Mouse (Mus musculus) cerebellum, adult 2 months (tissue): ENCODE data around the gene Smox.

ENCODE experiments used
- CTCF ChIP-seq: fragments of 200-500 bp; IDR thresholded peaks from 2 replicates; pipeline ENCODE4 v1.5.1; 2011; ENCODE audit warnings: low read depth, mild to moderate bottlenecking, control low read depth, low read length, moderate library complexity, borderline replicate concordance; ENCODE audit not compliant: insufficient read depth
- POLR2A ChIP-seq: fragments of 200-500 bp; IDR thresholded peaks from 2 replicates; pipeline ENCODE4 v1.6.1; 2011; ENCODE audit warnings: low read length, control low read depth, borderline replicate concordance; ENCODE audit not compliant: insufficient read depth

DNA sequence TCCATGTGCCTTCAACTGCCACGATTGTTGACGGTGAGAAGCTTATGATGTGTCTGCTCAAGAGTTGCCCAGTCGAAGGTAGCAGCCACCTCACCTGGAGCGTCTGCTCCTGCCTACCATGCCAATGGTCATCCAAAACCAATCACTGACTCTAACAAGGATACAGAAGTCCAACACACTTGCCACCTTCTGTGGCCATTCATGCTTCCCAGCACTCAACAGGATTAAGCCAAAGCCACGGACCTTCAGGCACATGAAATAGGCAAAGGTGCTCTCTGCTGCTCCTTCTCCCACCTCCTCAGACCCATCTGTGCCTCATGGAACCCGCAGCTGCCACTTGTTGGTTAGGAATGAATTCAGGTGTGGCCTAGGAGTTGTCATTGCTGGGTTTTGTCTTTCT, 17.5 kb upstream of the Smox start:
- no peak for TF ChIP-seq CTCF
- no peak for TF ChIP-seq POLR2A
